Mouse (Mus musculus): ENCODE measurements around the gene Ift140.

GRCm38 (mm10) chr17:25005102-25005501, 10.8 kb upstream of the Ift140 start:
- peak; percentile 55 for TF ChIP-seq CTCF (IDR thresholded peaks at IDR 0.05)
- TF ChIP-seq EP300 (IDR thresholded peaks at IDR 0.05; ENCODE audit: insufficient read depth, low read depth, low read length): no peak
